Mouse (Mus musculus): Measurements from ENCODE around the gene Efhd1. TPM values are rescaled to one million over a fixed set of nuclear protein-coding genes. Genes with fewer than 3 reads are reported as not detected.

Gene Efhd1
- 4.6 and 5.2 TPM in 2 replicates for polyA plus RNA-seq (2015; fragmentation: Nextera tagmentation; extraction: Ambion mirVana)

DNA sequence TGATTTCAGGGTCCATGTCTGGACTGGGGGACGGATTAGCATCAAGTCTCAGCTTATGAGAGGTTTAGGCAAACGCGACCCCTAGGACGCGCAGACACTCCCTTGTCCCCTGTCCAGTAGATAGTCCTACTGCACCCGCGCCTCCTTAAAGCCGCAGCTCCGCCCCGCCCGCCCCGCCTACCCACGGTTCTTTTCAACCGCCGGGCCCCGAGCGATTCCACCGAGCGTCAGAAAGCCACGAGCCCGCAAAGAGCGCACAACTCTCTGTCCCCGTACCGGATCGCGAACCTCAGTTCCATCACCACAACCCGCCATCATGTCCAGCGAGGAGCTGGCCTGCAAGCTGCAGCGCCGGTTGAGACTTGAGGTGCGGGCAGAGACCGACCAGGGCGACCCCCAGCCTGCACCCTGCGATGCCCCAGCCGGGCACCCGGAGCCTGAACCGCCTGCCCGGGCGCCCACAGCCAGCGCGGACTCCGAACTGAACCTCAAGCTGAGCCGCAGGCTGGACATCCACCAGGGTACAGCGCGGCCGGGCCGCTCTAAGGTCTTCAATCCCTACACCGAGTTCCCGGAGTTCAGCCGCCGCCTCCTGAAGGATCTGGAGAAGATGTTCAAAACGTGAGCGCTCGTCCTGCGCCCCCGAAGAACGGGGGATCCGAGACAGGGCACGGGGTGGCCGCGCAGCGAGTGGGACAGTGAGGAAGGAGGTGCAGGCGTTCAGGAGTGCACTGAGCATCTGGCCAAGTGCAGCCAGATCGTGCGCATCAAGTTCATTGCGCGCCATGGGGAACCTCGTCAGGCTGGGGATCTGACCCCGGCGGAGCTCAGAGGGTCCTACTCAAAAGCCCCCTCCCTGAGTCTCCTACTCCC is at the start of gene Efhd1:
Gene Efhd1 (plus strand): TSS at position 230 of the 873 bp plus-strand sequence.

DNA sequence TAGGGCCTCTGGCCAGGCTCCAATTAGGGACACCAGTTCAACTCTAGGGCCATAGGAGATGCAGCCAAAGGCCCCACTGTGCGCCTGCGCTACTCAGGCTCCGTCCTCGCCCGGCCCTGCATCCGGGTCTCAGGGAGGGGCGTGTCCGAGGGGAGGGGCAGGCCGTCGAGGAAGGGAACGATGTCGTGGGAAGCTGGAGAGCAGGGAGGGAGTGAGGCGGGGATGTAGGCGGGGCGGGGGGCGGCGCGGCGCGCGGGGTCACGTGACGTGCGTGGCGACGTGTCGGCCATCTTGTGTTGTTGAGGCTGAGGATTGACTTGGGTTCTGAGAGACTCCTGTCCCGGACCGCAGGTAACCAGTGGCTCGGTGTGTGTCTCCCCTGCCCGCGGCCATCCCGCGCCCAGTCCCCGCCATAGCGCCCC is 62.6 kb downstream of the Efhd1 start, which contains the start of gene Gigyf2:
Gene Gigyf2 (plus strand): TSS at position 257 of the 422 bp plus-strand sequence.

Other genes with a start within 250 kb of the Efhd1 start
- gene Alppl2, start 174.4 kb upstream of the Efhd1 start, polyA plus RNA-seq (2015; fragmentation: Nextera tagmentation; extraction: Ambion mirVana) = not detected in 2 replicates
- gene Alpi, start 162.8 kb upstream of the Efhd1 start, polyA plus RNA-seq (2015; fragmentation: Nextera tagmentation; extraction: Ambion mirVana) = not detected in 2 replicates
- not detected in 2 replicates for gene Akp3, start 139.4 kb upstream of the Efhd1 start, polyA plus RNA-seq (2015; fragmentation: Nextera tagmentation; extraction: Ambion mirVana)
- 0.06 and 0.18 TPM in 2 replicates for gene Ecel1, start 107.8 kb upstream of the Efhd1 start, polyA plus RNA-seq (2015; fragmentation: Nextera tagmentation; extraction: Ambion mirVana)
- gene Prss56, start 81.0 kb upstream of the Efhd1 start, polyA plus RNA-seq (2015; fragmentation: Nextera tagmentation; extraction: Ambion mirVana) = 0.24 and 0.26 TPM in 2 replicates
- gene Chrnd, start 73.8 kb upstream of the Efhd1 start, polyA plus RNA-seq (2015; fragmentation: Nextera tagmentation; extraction: Ambion mirVana) = 28.5 and 32.9 TPM in 2 replicates
- gene Chrng, start 59.7 kb upstream of the Efhd1 start, polyA plus RNA-seq (2015; fragmentation: Nextera tagmentation; extraction: Ambion mirVana) = 57.5 and 57.9 TPM in 2 replicates
- 140 and 147 TPM in 2 replicates for gene Eif4e2, start 50.4 kb upstream of the Efhd1 start, polyA plus RNA-seq (2015; fragmentation: Nextera tagmentation; extraction: Ambion mirVana)
- 21.3 and 21.9 TPM in 2 replicates for gene Gigyf2, start 62.6 kb downstream of the Efhd1 start, polyA plus RNA-seq (2015; fragmentation: Nextera tagmentation; extraction: Ambion mirVana)
- gene Kcnj13, start 130.4 kb downstream of the Efhd1 start, polyA plus RNA-seq (2015; fragmentation: Nextera tagmentation; extraction: Ambion mirVana) = 0.35 and 1.4 TPM in 2 replicates
- 6.4 TPM in 1 of 2 replicates, not detected in the other for gene Snorc, start 205.9 kb downstream of the Efhd1 start, polyA plus RNA-seq (2015; fragmentation: Nextera tagmentation; extraction: Ambion mirVana)
- gene Neu2, start 245.5 kb downstream of the Efhd1 start, polyA plus RNA-seq (2015; fragmentation: Nextera tagmentation; extraction: Ambion mirVana) = 1.4 and 1.7 TPM in 2 replicates